Mouse (Mus musculus) small intestine, adult 2 months (tissue): ENCODE data around the gene Noto.

Source experiments
- CTCF ChIP-seq: fragments of 200-500 bp; IDR thresholded peaks from 2 replicates; pipeline ENCODE4 v1.5.1; 2012; ENCODE audit warnings: low read depth, mild to moderate bottlenecking, control low read depth, inconsistent platforms, low read length, moderate library complexity, mixed read lengths; ENCODE audit not compliant: insufficient replicate concordance, insufficient read length; ENCODE audit errors: extremely low read depth
- POLR2A ChIP-seq: fragments of 200-500 bp; IDR thresholded peaks from 2 replicates; pipeline ENCODE4 v1.6.1; 2012; ENCODE audit warnings: low read depth, mild to moderate bottlenecking, control low read depth, inconsistent platforms, low read length, moderate library complexity

DNA sequence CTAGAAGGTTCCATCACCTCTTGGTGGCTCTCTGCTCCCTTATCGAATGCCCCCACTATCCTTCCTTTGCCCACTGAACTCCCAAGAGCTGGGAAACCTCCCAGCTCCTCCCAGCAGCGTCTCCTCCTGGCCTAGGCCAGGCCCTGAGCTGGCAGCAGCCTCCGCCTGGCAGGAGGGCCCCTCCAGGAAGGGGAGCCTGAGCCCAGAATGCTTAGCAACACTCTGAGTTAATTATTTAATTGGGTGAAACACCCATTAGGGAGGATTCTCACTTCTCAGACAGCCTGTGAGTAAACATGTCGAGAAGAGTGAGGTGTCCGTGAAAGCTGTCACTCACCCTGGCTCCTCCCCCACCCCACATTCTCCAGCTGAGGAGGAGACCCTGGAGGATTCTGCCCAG lies 24.0 kb upstream of the Noto start:
- TF ChIP-seq POLR2A (no peak), CTCF (no peak)
